Mouse (Mus musculus) brain, embryonic 14.5 days (tissue): ENCODE data around the gene Csrp3.

ENCODE experiments used
- CTCF ChIP-seq: fragments of 200-500 bp; IDR thresholded peaks from 2 replicates; pipeline ENCODE4 v1.5.1; 2012; ENCODE audit warnings: inconsistent platforms, mild to moderate bottlenecking, moderate library complexity, borderline replicate concordance; ENCODE audit not compliant: insufficient read depth, insufficient read length; ENCODE audit errors: extremely low read depth
- POLR2A ChIP-seq: fragments of 200-500 bp; IDR thresholded peaks from 2 replicates; pipeline ENCODE4 v1.6.1; 2012; ENCODE audit warnings: mild to moderate bottlenecking, inconsistent platforms, borderline replicate concordance; ENCODE audit not compliant: poor library complexity, insufficient read depth, insufficient read length, severe bottlenecking; ENCODE audit errors: extremely low read depth

- TF ChIP-seq CTCF (no peak), POLR2A (no peak)
Measured at GRCm38 (mm10) chr7:48895475-48895874, 47.6 kb upstream of the Csrp3 start.
